Mouse (Mus musculus): ENCODE measurements around the gene Ccdc17. TPM values are rescaled to one million over a fixed set of nuclear protein-coding genes. Genes with fewer than 3 reads are reported as not detected.

Ccdc17 gene
- total and polyA plus RNA-seq, 2 experiments from 2014 or later, result 2.8 to 3.3 TPM

DNA sequence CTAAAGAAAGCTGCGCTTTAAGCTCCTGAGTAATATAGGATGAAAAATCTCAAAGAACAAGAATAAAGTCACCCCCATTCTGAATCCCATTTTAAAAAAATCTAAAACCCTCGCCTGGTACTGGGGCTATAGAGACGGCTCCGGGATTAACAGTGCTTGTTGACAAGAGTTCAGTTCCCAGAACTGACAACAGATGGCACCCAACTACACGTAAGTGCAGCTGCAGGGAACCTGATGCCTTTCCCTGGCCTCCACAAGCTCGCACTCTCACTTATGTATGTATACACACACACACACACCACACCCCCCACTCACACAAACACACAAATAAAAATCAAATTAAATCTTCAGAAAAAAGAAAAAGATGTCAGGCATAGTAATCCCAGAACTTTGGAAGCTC is 47.9 kb downstream of the Ccdc17 start:
- H3K36me3 ChIP-seq (ENCODE audit: insufficient read depth), result peaks cover 29% of the 10 kb centered on the region

GRCm38 (mm10) chr4:116645624-116646023 is 49.2 kb downstream of the Ccdc17 start:
- H3K4me2 ChIP-seq (ENCODE audit: low read depth), result no peak overlapping the region
- 91% methylated on average over 7 of the region's 7 CpGs for WGBS
- TF ChIP-seq CTCF (IDR thresholded peaks at IDR 0.05; ENCODE audit: low read depth), result no peak
- no peaks in the 10 kb centered on the region for H3K27me3 ChIP-seq (ENCODE audit: insufficient read depth, low read length)
- H3K9me3 ChIP-seq (ENCODE audit: low read length), result no peaks in the 10 kb centered on the region
- no peak overlapping the region for H3K4me3 ChIP-seq (ENCODE audit: low read depth, low read length)
- H3K36me3 ChIP-seq (ENCODE audit: insufficient read depth), result peaks cover 19% of the 10 kb centered on the region
- no peak overlapping the region for H3K9ac ChIP-seq
- no peak for ATAC-seq
- H3K27ac ChIP-seq (ENCODE audit: low read depth, low read length), result no peak overlapping the region
- peaks cover 19% of the 10 kb centered on the region for H3K4me1 ChIP-seq (ENCODE audit: insufficient read depth)
- DNase-seq, result no peak

More for the DNA sequence above, 47.9 kb downstream of the Ccdc17 start:
- DNase-seq (peak; percentile 36), ATAC-seq (no peak)
- TF ChIP-seq CTCF (IDR thresholded peaks at IDR 0.05; ENCODE audit: low read depth), result peak; percentile 58
- no peaks in the 10 kb centered on the region for H3K27me3 ChIP-seq (ENCODE audit: insufficient read depth, low read length)
- H3K9me3 ChIP-seq (ENCODE audit: low read length), result no peaks in the 10 kb centered on the region
- WGBS, result 44% methylated on average over 6 of the region's 6 CpGs
- H3K9ac ChIP-seq, result no peak overlapping the region
- peaks cover 12% of the 10 kb centered on the region for H3K4me1 ChIP-seq (ENCODE audit: insufficient read depth)
- no peak overlapping the region for H3K4me3 ChIP-seq (ENCODE audit: low read depth, low read length)
- no peak overlapping the region for H3K27ac ChIP-seq (ENCODE audit: low read depth, low read length)
- no peak overlapping the region for H3K4me2 ChIP-seq (ENCODE audit: low read depth)

DNA sequence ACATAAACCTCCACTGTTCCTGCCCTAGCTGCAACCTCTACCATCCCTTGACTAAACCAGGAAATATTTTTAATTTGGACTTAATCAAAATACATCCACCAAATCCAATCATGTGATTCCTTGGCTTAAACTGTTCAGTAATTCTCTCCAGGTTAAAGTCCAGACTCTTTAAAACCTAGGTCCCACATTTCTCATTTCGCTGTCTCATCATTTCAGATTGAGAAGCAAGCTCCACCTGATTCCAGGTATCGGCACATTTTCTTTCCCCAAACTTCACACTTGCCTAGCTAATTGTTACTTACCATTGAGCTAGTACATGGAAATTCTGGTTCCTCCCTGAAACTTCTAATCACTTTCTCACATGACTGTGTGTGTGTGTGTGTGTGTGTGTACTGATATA is 53.0 kb downstream of the Ccdc17 start:
- peaks cover 19% of the 10 kb centered on the region for H3K4me1 ChIP-seq (ENCODE audit: insufficient read depth)
- peak overlapping the region; percentile 60; the same call in 1 of the 2 replicates for H3K4me2 ChIP-seq (ENCODE audit: low read depth)
- H3K27ac ChIP-seq (ENCODE audit: low read depth, low read length), result no peak overlapping the region
- no peaks in the 10 kb centered on the region for H3K9me3 ChIP-seq (ENCODE audit: low read length)
- no peak for TF ChIP-seq CTCF (IDR thresholded peaks at IDR 0.05; ENCODE audit: low read depth)
- no peaks in the 10 kb centered on the region for H3K27me3 ChIP-seq (ENCODE audit: insufficient read depth, low read length)
- no peak for DNase-seq
- no peak overlapping the region for H3K9ac ChIP-seq
- H3K36me3 ChIP-seq (ENCODE audit: insufficient read depth), result peaks cover 4% of the 10 kb centered on the region
- ATAC-seq, result no peak
- no peak overlapping the region for H3K4me3 ChIP-seq (ENCODE audit: low read depth, low read length)
- WGBS, result 97% methylated on average over 2 of the region's 2 CpGs

Other genes starting within 250 kb of the Ccdc17 start
- 73.6 and 95.1 TPM in 2 replicates for gene Mast2, start 132.5 kb upstream of the Ccdc17 start, total RNA-seq (2014; rRNA removed)
- 25.7 and 36.2 TPM in 2 replicates for gene Mast2, start 132.5 kb upstream of the Ccdc17 start, polyA plus RNA-seq (2015; fragmentation: Nextera tagmentation; extraction: Ambion mirVana)
- 6.6 and 8.4 TPM in 2 replicates for gene Ipp, start 89.1 kb upstream of the Ccdc17 start, total RNA-seq (2014; rRNA removed)
- gene Ipp, start 89.1 kb upstream of the Ccdc17 start, polyA plus RNA-seq (2015; fragmentation: Nextera tagmentation; extraction: Ambion mirVana), result 8.7 and 12.4 TPM in 2 replicates
- 9.1 and 12.9 TPM in 2 replicates for gene Tmem69, start 40.7 kb upstream of the Ccdc17 start, total RNA-seq (2014; rRNA removed)
- gene Tmem69, start 40.7 kb upstream of the Ccdc17 start, polyA plus RNA-seq (2015; fragmentation: Nextera tagmentation; extraction: Ambion mirVana), result 19.3 and 19.9 TPM in 2 replicates
- gene Gpbp1l1, start 39.0 kb upstream of the Ccdc17 start, total RNA-seq (2014; rRNA removed), result 39.6 and 47.5 TPM in 2 replicates
- 10.9 and 14.7 TPM in 2 replicates for gene Gpbp1l1, start 39.0 kb upstream of the Ccdc17 start, polyA plus RNA-seq (2015; fragmentation: Nextera tagmentation; extraction: Ambion mirVana)
- gene Nasp, start 31.3 kb downstream of the Ccdc17 start, total RNA-seq (2014; rRNA removed), result 93.3 and 100 TPM in 2 replicates
- gene Nasp, start 31.3 kb downstream of the Ccdc17 start, polyA plus RNA-seq (2015; fragmentation: Nextera tagmentation; extraction: Ambion mirVana), result 77.7 and 82.3 TPM in 2 replicates
- gene Akr1a1, start 55.0 kb downstream of the Ccdc17 start, total RNA-seq (2014; rRNA removed), result 596 and 675 TPM in 2 replicates
- 908 and 1,057 TPM in 2 replicates for gene Akr1a1, start 55.0 kb downstream of the Ccdc17 start, polyA plus RNA-seq (2015; fragmentation: Nextera tagmentation; extraction: Ambion mirVana)
- gene Prdx1, start 88.9 kb downstream of the Ccdc17 start, total RNA-seq (2014; rRNA removed), result 204 and 235 TPM in 2 replicates
- 593 and 661 TPM in 2 replicates for gene Prdx1, start 88.9 kb downstream of the Ccdc17 start, polyA plus RNA-seq (2015; fragmentation: Nextera tagmentation; extraction: Ambion mirVana)
- gene Mmachc, start 111.8 kb downstream of the Ccdc17 start, total RNA-seq (2014; rRNA removed), result 19.6 and 23.0 TPM in 2 replicates
- 16.4 and 21.9 TPM in 2 replicates for gene Mmachc, start 111.8 kb downstream of the Ccdc17 start, polyA plus RNA-seq (2015; fragmentation: Nextera tagmentation; extraction: Ambion mirVana)
- 13.2 and 15.2 TPM in 2 replicates for gene Ccdc163, start 111.9 kb downstream of the Ccdc17 start, total RNA-seq (2014; rRNA removed)
- 5.3 and 5.7 TPM in 2 replicates for gene Ccdc163, start 111.9 kb downstream of the Ccdc17 start, polyA plus RNA-seq (2015; fragmentation: Nextera tagmentation; extraction: Ambion mirVana)
- gene Tesk2, start 124.3 kb downstream of the Ccdc17 start, total RNA-seq (2014; rRNA removed), result 2.6 and 2.9 TPM in 2 replicates
- 1.2 and 1.9 TPM in 2 replicates for gene Tesk2, start 124.3 kb downstream of the Ccdc17 start, polyA plus RNA-seq (2015; fragmentation: Nextera tagmentation; extraction: Ambion mirVana)
- 34.2 and 39.9 TPM in 2 replicates for gene Toe1, start 211.0 kb downstream of the Ccdc17 start, total RNA-seq (2014; rRNA removed)
- gene Toe1, start 211.0 kb downstream of the Ccdc17 start, polyA plus RNA-seq (2015; fragmentation: Nextera tagmentation; extraction: Ambion mirVana), result 20.2 and 23.2 TPM in 2 replicates
- 12.9 and 13.6 TPM in 2 replicates for gene Mutyh, start 211.1 kb downstream of the Ccdc17 start, total RNA-seq (2014; rRNA removed)
- 3.2 and 4.7 TPM in 2 replicates for gene Mutyh, start 211.1 kb downstream of the Ccdc17 start, polyA plus RNA-seq (2015; fragmentation: Nextera tagmentation; extraction: Ambion mirVana)
- gene Hpdl, start 225.1 kb downstream of the Ccdc17 start, total RNA-seq (2014; rRNA removed), result 0.38 and 0.43 TPM in 2 replicates
- gene Hpdl, start 225.1 kb downstream of the Ccdc17 start, polyA plus RNA-seq (2015; fragmentation: Nextera tagmentation; extraction: Ambion mirVana), result 0.74 and 0.78 TPM in 2 replicates

Data from forebrain, postnatal 0 days (tissue).